Mouse (Mus musculus): ENCODE measurements at regions not wholly inside any gene's neighbourhood (a gene's known extent, or its start where the extent isn't known, plus 50 kb on each side); places are given as distances from the start of the nearest gene placed in this dataset.

GRCm38 (mm10) chr9:30076006-30076405 lies 113.1 kb upstream of the Ntm start:
- no peak for TF ChIP-seq CTCF (IDR thresholded peaks at IDR 0.05; ENCODE audit: low read depth)
- TF ChIP-seq EP300 (IDR thresholded peaks at IDR 0.05; ENCODE audit: low read depth) = no peak
